Mouse (Mus musculus) lung, embryonic 15.5 days (tissue): Measurements from ENCODE around the gene Nsun4. TPM values are rescaled to one million over a fixed set of nuclear protein-coding genes. Genes with fewer than 3 reads are reported as not detected.

Experiments used
- ATAC-seq: fragments of 200-750 bp; cut with Nextera tagmentation; 2 replicates; pipeline ENCODE4 v1.8.0; 2017; ENCODE audit warnings: moderate number of reproducible peaks, borderline replicate concordance; ENCODE audit not compliant: low FRiP score, low TSS enrichment; ENCODE audit errors: extremely low read depth
- H3K27ac ChIP-seq: fragments of 300-500 bp; sonication (generic); 2 replicates; pipeline ENCODE4 v1.5.1; 2015; ENCODE audit warnings: moderate library complexity, mild to moderate bottlenecking, inconsistent platforms
- H3K27me3 ChIP-seq: fragments of 300-500 bp; sonication (generic); 2 replicates; pipeline ENCODE4 v1.6.1; 2015; ENCODE audit warnings: inconsistent platforms
- H3K36me3 ChIP-seq: fragments of 300-500 bp; sonication (generic); 2 replicates; pipeline ENCODE4 v1.6.1; 2015; ENCODE audit warnings: inconsistent platforms
- H3K4me1 ChIP-seq: fragments of 300-500 bp; sonication (generic); 2 replicates; pipeline ENCODE4 v1.6.1; 2015; ENCODE audit warnings: inconsistent platforms
- H3K4me2 ChIP-seq: fragments of 300-500 bp; sonication (generic); 2 replicates; pipeline ENCODE4 v1.6.1; 2015; ENCODE audit warnings: inconsistent platforms, mild to moderate bottlenecking, moderate library complexity
- H3K4me3 ChIP-seq: fragments of 300-500 bp; sonication (generic); 2 replicates; pipeline ENCODE4 v1.5.1; 2015; ENCODE audit warnings: mild to moderate bottlenecking, inconsistent platforms
- H3K9ac ChIP-seq: fragments of 300-500 bp; sonication (generic); 2 replicates; pipeline ENCODE4 v1.6.1; 2015; ENCODE audit warnings: inconsistent platforms
- H3K9me3 ChIP-seq: fragments of 300-500 bp; sonication (generic); 2 replicates; pipeline ENCODE4 v1.6.1; 2016; ENCODE audit warnings: inconsistent platforms
- WGBS: fragments of 180-500 bp; shearing (Covaris S2); methylation state at CpG from one replicate; pipeline ENCODE4 v1.1.7; 2015; 5-methylcytosine and 5-hydroxymethylcytosine counted together
- polyA plus RNA-seq: library from polyadenylated mRNA; unstranded; fragments of >200 nt; fragmentation: Nextera tagmentation; extraction: Ambion mirVana; gene quantifications from 2 replicates; pipeline ENCODE4 v1.2.1, GENCODE M21; 2015

Gene Nsun4
- polyA plus RNA-seq, 1 experiment from 2014 or later, result 24.8 TPM

- Histone ChIP-seq H3K4me1 (peaks cover 27% of the 10 kb centered on the region), H3K27me3 (no peaks in the 10 kb centered on the region), H3K9ac (no peak overlapping the region), H3K27ac (no peak overlapping the region), H3K4me2 (peak overlapping the region; percentile 36), H3K36me3 (peaks cover 24% of the 10 kb centered on the region), H3K9me3 (no peaks in the 10 kb centered on the region), H3K4me3 (no peak overlapping the region)
- 49% methylated on average over 4 of the region's 4 CpGs for WGBS
- ATAC-seq, result no peak
These were observed 19.5 kb upstream of the Nsun4 start for GRCm38 (mm10) chr4:116073146-116073545.

GRCm38 (mm10) chr4:116070116-116070515, 16.4 kb upstream of the Nsun4 start:
- Histone ChIP-seq H3K9me3 (no peaks in the 10 kb centered on the region), H3K4me3 (no peak overlapping the region), H3K4me1 (peaks cover 14% of the 10 kb centered on the region), H3K36me3 (peaks cover 50% of the 10 kb centered on the region), H3K4me2 (no peak overlapping the region), H3K27ac (no peak overlapping the region), H3K27me3 (no peaks in the 10 kb centered on the region), H3K9ac (no peak overlapping the region)
- no peak for ATAC-seq
- WGBS, result 62% methylated on average over 6 of the region's 6 CpGs

- Histone ChIP-seq H3K4me2 (no peak overlapping the region), H3K36me3 (peaks cover 33% of the 10 kb centered on the region), H3K27me3 (no peaks in the 10 kb centered on the region), H3K9ac (no peak overlapping the region), H3K4me3 (no peak overlapping the region), H3K9me3 (no peaks in the 10 kb centered on the region), H3K27ac (no peak overlapping the region), H3K4me1 (no peaks in the 10 kb centered on the region)
- ATAC-seq, result no peak
- WGBS, result 36% methylated on average over 1 of the region's 1 CpGs
These were observed 10.2 kb upstream of the Nsun4 start for GRCm38 (mm10) chr4:116063855-116064254.

- H3K36me3 ChIP-seq, result no peaks in the 10 kb centered on the region
- no peak overlapping the region for H3K4me2 ChIP-seq
- no peak overlapping the region for H3K4me3 ChIP-seq
- no peaks in the 10 kb centered on the region for H3K9me3 ChIP-seq
- H3K9ac ChIP-seq, result no peak overlapping the region
- no peaks in the 10 kb centered on the region for H3K27me3 ChIP-seq
- no peak for ATAC-seq
- 73% methylated on average over 5 of the region's 5 CpGs for WGBS
- peaks cover 3% of the 10 kb centered on the region; the same call in 1 of the 2 replicates for H3K4me1 ChIP-seq
- no peak overlapping the region for H3K27ac ChIP-seq
These were observed 5.5 kb upstream of the Nsun4 start for GRCm38 (mm10) chr4:116059012-116059726.

- Histone ChIP-seq H3K4me2 (no peak overlapping the region), H3K9me3 (no peaks in the 10 kb centered on the region), H3K4me3 (no peak overlapping the region), H3K4me1 (peaks cover 7% of the 10 kb centered on the region), H3K36me3 (no peaks in the 10 kb centered on the region), H3K27ac (no peak overlapping the region), H3K27me3 (no peaks in the 10 kb centered on the region), H3K9ac (no peak overlapping the region)
- ATAC-seq, result no peak
- 0% methylated on average over 1 of the region's 1 CpGs for WGBS
These were observed 3.9 kb upstream of the Nsun4 start for GRCm38 (mm10) chr4:116057559-116057958.

- Histone ChIP-seq H3K4me2 (peak overlapping the region; percentile 82), H3K9ac (peak overlapping the region; percentile 33), H3K27me3 (no peaks in the 10 kb centered on the region), H3K4me1 (peaks cover 34% of the 10 kb centered on the region), H3K4me3 (peak overlapping the region; percentile 60), H3K36me3 (0 out of 2 replicates have a peak, but pooled peaks cover 1% of the 10 kb centered on the region), H3K9me3 (no peaks in the 10 kb centered on the region), H3K27ac (peak overlapping the region; percentile 97)
- WGBS, result 5% methylated on average over 22 of the region's 22 CpGs
- peak; percentile 69; the same call in 1 of the 2 replicates for ATAC-seq
These were observed 966 bp downstream of the Nsun4 start for GRCm38 (mm10) chr4:116052526-116053293.

GRCm38 (mm10) chr4:116049211-116049610, 4.5 kb downstream of the Nsun4 start:
- WGBS, result 55% methylated on average over 3 of the region's 3 CpGs
- no peak overlapping the region for H3K9ac ChIP-seq
- H3K27ac ChIP-seq, result 0 out of 2 replicates have a peak overlapping the region, but pooled peaks have one; percentile 75
- H3K4me3 ChIP-seq, result no peak overlapping the region
- peaks cover 46% of the 10 kb centered on the region for H3K4me1 ChIP-seq
- H3K27me3 ChIP-seq, result no peaks in the 10 kb centered on the region
- no peak overlapping the region for H3K4me2 ChIP-seq
- no peak for ATAC-seq
- H3K9me3 ChIP-seq, result no peaks in the 10 kb centered on the region
- H3K36me3 ChIP-seq, result peaks cover 7% of the 10 kb centered on the region; the same call in 1 of the 2 replicates

GRCm38 (mm10) chr4:116048130-116048920, 5.4 kb downstream of the Nsun4 start:
- peak overlapping the region; percentile 9; the same call in 1 of the 2 replicates for H3K4me2 ChIP-seq
- peak; percentile 85 for ATAC-seq
- peaks cover 43% of the 10 kb centered on the region for H3K4me1 ChIP-seq

GRCm38 (mm10) chr4:116047681-116048080, 6.0 kb downstream of the Nsun4 start:
- H3K4me2 ChIP-seq, result no peak overlapping the region; the same call in 1 of the 2 replicates
- no peak overlapping the region for H3K4me3 ChIP-seq
- ATAC-seq, result no peak
- 69% methylated on average over 1 of the region's 1 CpGs for WGBS
- H3K27ac ChIP-seq, result peak overlapping the region; percentile 60
- peaks cover 42% of the 10 kb centered on the region for H3K4me1 ChIP-seq
- no peak overlapping the region for H3K9ac ChIP-seq
- H3K9me3 ChIP-seq, result no peaks in the 10 kb centered on the region
- H3K36me3 ChIP-seq, result peaks cover 11% of the 10 kb centered on the region; the same call in 1 of the 2 replicates
- H3K27me3 ChIP-seq, result no peaks in the 10 kb centered on the region

More at GRCm38 (mm10) chr4:116048130-116048920, 5.4 kb downstream of the Nsun4 start:
- H3K27me3 ChIP-seq, result no peaks in the 10 kb centered on the region
- H3K27ac ChIP-seq, result peak overlapping the region; percentile 75
- no peak overlapping the region for H3K9ac ChIP-seq
- WGBS, result 37% methylated on average over 7 of the region's 7 CpGs
- no peak overlapping the region for H3K4me3 ChIP-seq
- peaks cover 11% of the 10 kb centered on the region; the same call in 1 of the 2 replicates for H3K36me3 ChIP-seq
- H3K9me3 ChIP-seq, result no peaks in the 10 kb centered on the region

GRCm38 (mm10) chr4:116046604-116047003, 7.1 kb downstream of the Nsun4 start:
- peaks cover 17% of the 10 kb centered on the region for H3K36me3 ChIP-seq
- H3K27me3 ChIP-seq, result no peaks in the 10 kb centered on the region
- no peak overlapping the region for H3K4me2 ChIP-seq
- no peak overlapping the region for H3K4me3 ChIP-seq
- no peaks in the 10 kb centered on the region for H3K9me3 ChIP-seq
- 91% methylated on average over 2 of the region's 2 CpGs for WGBS
- no peak overlapping the region for H3K9ac ChIP-seq
- no peak overlapping the region for H3K27ac ChIP-seq
- peaks cover 32% of the 10 kb centered on the region for H3K4me1 ChIP-seq
- ATAC-seq, result no peak

GRCm38 (mm10) chr4:116042186-116042585, 11.5 kb downstream of the Nsun4 start:
- Histone ChIP-seq H3K27ac (no peak overlapping the region), H3K9ac (no peak overlapping the region), H3K4me2 (no peak overlapping the region), H3K4me3 (no peak overlapping the region), H3K9me3 (no peaks in the 10 kb centered on the region), H3K4me1 (peaks cover 10% of the 10 kb centered on the region; the same call in 1 of the 2 replicates), H3K27me3 (no peaks in the 10 kb centered on the region), H3K36me3 (peaks cover 27% of the 10 kb centered on the region)
- no peak for ATAC-seq
- WGBS, result 71% methylated on average over 3 of the region's 3 CpGs
